Mouse (Mus musculus): ENCODE data around the gene Trcg1. TPM values are rescaled to one million over a fixed set of nuclear protein-coding genes. Genes with fewer than 3 reads are reported as not detected.

Trcg1 gene
- polyA plus RNA-seq, 1 experiment from 2014 or later = not detected

GRCm38 (mm10) chr9:57212448-57213222 lies 23.7 kb upstream of the Trcg1 start:
- Histone ChIP-seq H3K9me3 (ENCODE audit: control insufficient read depth) (no peaks in the 10 kb centered on the region), H3K36me3 (ENCODE audit: control insufficient read depth, insufficient read depth) (no peaks in the 10 kb centered on the region), H3K27ac (ENCODE audit: low read depth, low read length) (no peak overlapping the region), H3K4me3 (ENCODE audit: low read depth, low read length) (no peak overlapping the region), H3K27me3 (replicated peaks; ENCODE audit: control insufficient read depth, insufficient read depth, low read length) (no peaks in the 10 kb centered on the region), H3K4me1 (replicated peaks; ENCODE audit: control insufficient read depth, insufficient read depth, low read length) (no peaks in the 10 kb centered on the region), H3K9ac (ENCODE audit: low read depth, low read length) (no peak overlapping the region), H3K4me2 (replicated peaks; ENCODE audit: low read depth) (no peak overlapping the region)
- ATAC-seq = peak; percentile 83
- TF ChIP-seq CTCF (IDR thresholded peaks at IDR 0.05; ENCODE audit: low read depth) = no peak
- WGBS = 18% methylated on average over 9 of the region's 9 CpGs

DNA sequence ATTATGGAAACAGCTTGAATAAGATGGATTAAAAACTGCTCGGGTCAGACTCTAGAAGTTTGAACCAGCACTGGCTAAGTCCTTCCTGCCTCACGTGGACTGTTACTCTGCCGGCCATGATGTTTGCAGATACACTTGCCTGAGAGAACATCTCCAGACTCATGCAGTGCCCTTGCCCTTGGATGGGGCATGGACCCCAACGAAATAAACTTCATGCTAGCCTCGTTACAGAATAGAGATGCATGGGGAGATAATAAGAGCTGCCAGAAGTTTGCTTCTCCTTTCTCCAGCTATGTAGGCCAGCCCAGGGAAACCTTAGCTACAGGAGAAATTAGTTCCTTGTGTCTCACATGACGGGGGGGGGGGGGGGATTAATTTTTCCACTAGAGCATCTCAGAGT lies 21.9 kb upstream of the Trcg1 start:
- Histone ChIP-seq H3K4me1 (replicated peaks; ENCODE audit: control insufficient read depth, insufficient read depth, low read length) (no peaks in the 10 kb centered on the region), H3K9ac (ENCODE audit: low read depth, low read length) (no peak overlapping the region), H3K9me3 (ENCODE audit: control insufficient read depth) (no peaks in the 10 kb centered on the region), H3K36me3 (ENCODE audit: control insufficient read depth, insufficient read depth) (no peaks in the 10 kb centered on the region), H3K27ac (ENCODE audit: low read depth, low read length) (no peak overlapping the region), H3K4me2 (replicated peaks; ENCODE audit: low read depth) (no peak overlapping the region), H3K27me3 (replicated peaks; ENCODE audit: control insufficient read depth, insufficient read depth, low read length) (no peaks in the 10 kb centered on the region), H3K4me3 (ENCODE audit: low read depth, low read length) (no peak overlapping the region)
- no peak for ATAC-seq
- 67% methylated on average over 6 of the region's 6 CpGs for WGBS
- no peak for TF ChIP-seq CTCF (IDR thresholded peaks at IDR 0.05; ENCODE audit: low read depth)

DNA sequence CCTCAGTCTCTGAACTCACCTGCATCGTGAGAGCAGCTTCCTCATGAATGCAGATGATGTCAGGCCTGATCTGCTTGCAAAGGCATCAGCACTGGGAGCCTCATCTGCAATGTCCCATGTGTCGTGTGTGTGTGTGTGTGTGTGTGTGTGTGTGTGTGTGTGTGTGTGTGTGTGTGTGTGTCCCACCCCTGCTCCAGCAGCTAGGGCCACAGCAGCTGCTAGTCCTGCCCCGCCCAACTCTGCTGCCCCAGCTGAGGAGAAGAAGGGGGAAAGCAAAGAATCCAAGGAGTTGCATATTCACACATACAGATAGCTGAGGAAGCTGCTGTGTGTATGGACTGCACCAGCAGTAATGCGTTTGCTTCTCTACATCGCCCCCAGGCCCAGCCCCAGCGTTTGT lies 19.1 kb upstream of the Trcg1 start:
- no peaks in the 10 kb centered on the region for H3K9me3 ChIP-seq (ENCODE audit: control insufficient read depth)
- H3K27ac ChIP-seq (ENCODE audit: low read depth, low read length) = no peak overlapping the region
- no peak overlapping the region for H3K9ac ChIP-seq (ENCODE audit: low read depth, low read length)
- TF ChIP-seq CTCF (IDR thresholded peaks at IDR 0.05; ENCODE audit: low read depth) = no peak
- no peak for ATAC-seq
- H3K4me3 ChIP-seq (ENCODE audit: low read depth, low read length) = no peak overlapping the region
- H3K4me1 ChIP-seq (replicated peaks; ENCODE audit: control insufficient read depth, insufficient read depth, low read length) = no peaks in the 10 kb centered on the region
- H3K36me3 ChIP-seq (ENCODE audit: control insufficient read depth, insufficient read depth) = no peaks in the 10 kb centered on the region
- no peak overlapping the region for H3K4me2 ChIP-seq (replicated peaks; ENCODE audit: low read depth)
- H3K27me3 ChIP-seq (replicated peaks; ENCODE audit: control insufficient read depth, insufficient read depth, low read length) = no peaks in the 10 kb centered on the region
- WGBS = 69% methylated on average over 6 of the region's 6 CpGs

- Histone ChIP-seq H3K9ac (ENCODE audit: low read depth, low read length) (no peak overlapping the region), H3K4me2 (replicated peaks; ENCODE audit: low read depth) (no peak overlapping the region), H3K4me3 (ENCODE audit: low read depth, low read length) (no peak overlapping the region), H3K36me3 (ENCODE audit: control insufficient read depth, insufficient read depth) (no peaks in the 10 kb centered on the region), H3K27me3 (replicated peaks; ENCODE audit: control insufficient read depth, insufficient read depth, low read length) (no peaks in the 10 kb centered on the region), H3K9me3 (ENCODE audit: control insufficient read depth) (no peaks in the 10 kb centered on the region), H3K27ac (ENCODE audit: low read depth, low read length) (no peak overlapping the region), H3K4me1 (replicated peaks; ENCODE audit: control insufficient read depth, insufficient read depth, low read length) (no peaks in the 10 kb centered on the region)
- TF ChIP-seq CTCF (IDR thresholded peaks at IDR 0.05; ENCODE audit: low read depth) = no peak
- 83% methylated on average over 5 of the region's 5 CpGs for whole genome bisulfite sequencing
- ATAC-seq = no peak
These were observed 17.6 kb upstream of the Trcg1 start for GRCm38 (mm10) chr9:57218776-57219175.

DNA sequence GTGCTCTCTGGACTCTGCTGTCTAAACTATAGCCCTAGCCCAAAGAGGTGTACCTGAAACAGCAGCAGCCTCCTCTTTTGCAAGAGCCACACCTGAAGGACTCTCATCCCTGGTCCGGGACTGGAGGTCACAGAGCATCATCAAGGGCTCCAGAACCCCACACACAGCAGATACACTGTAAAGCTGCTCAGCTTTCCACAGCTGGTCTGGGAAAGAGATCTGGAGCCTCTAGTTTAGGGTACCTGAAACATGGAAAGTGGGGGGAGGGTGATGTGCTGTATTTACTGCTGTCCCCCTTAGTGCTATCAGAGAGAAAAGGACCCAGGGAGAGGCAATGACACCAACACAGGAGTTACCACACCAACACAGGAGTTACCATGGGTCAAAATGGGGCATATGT lies 16.8 kb upstream of the Trcg1 start:
- no peaks in the 10 kb centered on the region for H3K9me3 ChIP-seq (ENCODE audit: control insufficient read depth)
- H3K4me1 ChIP-seq (replicated peaks; ENCODE audit: control insufficient read depth, insufficient read depth, low read length) = no peaks in the 10 kb centered on the region
- H3K27ac ChIP-seq (ENCODE audit: low read depth, low read length) = no peak overlapping the region
- H3K36me3 ChIP-seq (ENCODE audit: control insufficient read depth, insufficient read depth) = no peaks in the 10 kb centered on the region
- no peaks in the 10 kb centered on the region for H3K27me3 ChIP-seq (replicated peaks; ENCODE audit: control insufficient read depth, insufficient read depth, low read length)
- no peak for TF ChIP-seq CTCF (IDR thresholded peaks at IDR 0.05; ENCODE audit: low read depth)
- no peak overlapping the region for H3K9ac ChIP-seq (ENCODE audit: low read depth, low read length)
- H3K4me2 ChIP-seq (replicated peaks; ENCODE audit: low read depth) = no peak overlapping the region
- no peak for ATAC-seq
- H3K4me3 ChIP-seq (ENCODE audit: low read depth, low read length) = no peak overlapping the region
- 73% methylated on average over 1 of the region's 1 CpGs for WGBS

DNA sequence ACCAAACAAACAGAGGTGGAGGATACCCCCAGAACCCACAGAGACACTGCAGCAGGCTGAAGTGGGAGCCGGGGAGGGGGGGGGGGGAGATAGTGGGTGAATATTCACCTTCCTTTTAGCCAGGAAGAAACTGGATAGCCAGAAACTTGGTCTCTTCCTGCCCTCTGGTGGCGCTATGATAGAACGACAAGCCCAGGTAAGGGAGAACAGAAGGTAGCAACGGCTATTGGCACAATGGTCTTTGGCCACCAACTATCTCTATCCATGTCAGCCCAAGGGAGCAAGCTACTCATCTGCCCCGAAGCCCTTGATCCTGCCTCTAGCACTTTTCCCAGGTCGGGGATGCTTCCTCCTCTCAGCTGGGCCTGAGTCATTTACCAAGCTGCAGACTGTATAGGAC lies 16.0 kb upstream of the Trcg1 start:
- H3K4me2 ChIP-seq (replicated peaks; ENCODE audit: low read depth) = no peak overlapping the region
- 11% methylated on average over 6 of the region's 6 CpGs for WGBS
- ATAC-seq = no peak
- H3K27me3 ChIP-seq (replicated peaks; ENCODE audit: control insufficient read depth, insufficient read depth, low read length) = no peaks in the 10 kb centered on the region
- H3K4me1 ChIP-seq (replicated peaks; ENCODE audit: control insufficient read depth, insufficient read depth, low read length) = no peaks in the 10 kb centered on the region
- no peak overlapping the region for H3K27ac ChIP-seq (ENCODE audit: low read depth, low read length)
- H3K9ac ChIP-seq (ENCODE audit: low read depth, low read length) = no peak overlapping the region
- no peaks in the 10 kb centered on the region for H3K9me3 ChIP-seq (ENCODE audit: control insufficient read depth)
- TF ChIP-seq CTCF (IDR thresholded peaks at IDR 0.05; ENCODE audit: low read depth) = peak; percentile 83
- no peaks in the 10 kb centered on the region for H3K36me3 ChIP-seq (ENCODE audit: control insufficient read depth, insufficient read depth)
- H3K4me3 ChIP-seq (ENCODE audit: low read depth, low read length) = no peak overlapping the region
